Mouse (Mus musculus) E14TG2a.4 (cell line): ENCODE measurements at regions not wholly inside any gene's neighbourhood (a gene's known extent, or its start where the extent isn't known, plus 50 kb on each side); places are given as distances from the start of the nearest gene placed in this dataset.
"Not testable (repeated sequence)": the region's sequence is repeated elsewhere in the genome, so short reads cannot be mapped to it uniquely, and the experiment has no call there.

Experiments
- CTCF ChIP-seq: conservative IDR thresholded peaks from 2 replicates; pipeline ENCODE4 v1.5.1; 2014; ENCODE audit warnings: low read length
- NANOG ChIP-seq: IDR thresholded peaks from 2 replicates; pipeline ENCODE4 v1.6.1; 2014; ENCODE audit warnings: borderline replicate concordance, low read length, mixed read lengths
- POU5F1 ChIP-seq: IDR thresholded peaks from 2 replicates; pipeline ENCODE4 v1.6.1; 2014; ENCODE audit warnings: low read length, borderline replicate concordance

GRCm38 (mm10) chr14:53081853-53082252 is 586.3 kb upstream of the Olfr1507 start:
- TF ChIP-seq CTCF, POU5F1, NANOG: not testable (repeated sequence)
